Mouse (Mus musculus): ENCODE measurements around the gene Soat1. TPM values are rescaled to one million over a fixed set of nuclear protein-coding genes. Genes with fewer than 3 reads are reported as not detected.

The Soat1 gene
- polyA plus RNA-seq, 1 experiment, result 21.8 TPM

GRCm38 (mm10) chr1:156449089-156449488 lies 25.0 kb downstream of the Soat1 start:
- DNase-seq, result no peak
- H3K27ac ChIP-seq (ENCODE audit: insufficient read depth, low read depth, low read length), result no peak overlapping the region
- no peaks in the 10 kb centered on the region for H3K36me3 ChIP-seq (ENCODE audit: control insufficient read depth, insufficient read depth, low read length)
- H3K27me3 ChIP-seq (replicated peaks; ENCODE audit: control insufficient read depth, insufficient read depth, low read length), result no peaks in the 10 kb centered on the region
- H3K4me3 ChIP-seq (ENCODE audit: insufficient read depth, low read depth, low read length), result no peak overlapping the region
- 73% methylated on average over 7 of the region's 7 CpGs for WGBS
- no peak for TF ChIP-seq CTCF (conservative IDR thresholded peaks at IDR 0.05; ENCODE audit: insufficient read depth, insufficient read length, low read depth, low read length)
- no peak for TF ChIP-seq POLR2A (IDR thresholded peaks at IDR 0.05; ENCODE audit: low read depth, low read length)
- H3K4me1 ChIP-seq (ENCODE audit: control insufficient read depth, insufficient read depth, low read length), result no peaks in the 10 kb centered on the region

- 91% methylated on average over 1 of the region's 1 CpGs for WGBS
- H3K36me3 ChIP-seq (ENCODE audit: control insufficient read depth, insufficient read depth, low read length), result peaks cover 2% of the 10 kb centered on the region; the same call in 1 of the 2 replicates
- H3K4me1 ChIP-seq (ENCODE audit: control insufficient read depth, insufficient read depth, low read length), result no peaks in the 10 kb centered on the region
- no peak overlapping the region for H3K4me3 ChIP-seq (ENCODE audit: insufficient read depth, low read depth, low read length)
- H3K27me3 ChIP-seq (replicated peaks; ENCODE audit: control insufficient read depth, insufficient read depth, low read length), result no peaks in the 10 kb centered on the region
- no peak for DNase-seq
- TF ChIP-seq CTCF (conservative IDR thresholded peaks at IDR 0.05; ENCODE audit: insufficient read depth, insufficient read length, low read depth, low read length) (no peak), POLR2A (IDR thresholded peaks at IDR 0.05; ENCODE audit: low read depth, low read length) (no peak)
- no peak overlapping the region for H3K27ac ChIP-seq (ENCODE audit: insufficient read depth, low read depth, low read length)
Measured at GRCm38 (mm10) chr1:156445049-156445448, 29.1 kb downstream of the Soat1 start.

- no peak overlapping the region for H3K4me3 ChIP-seq (ENCODE audit: insufficient read depth, low read depth, low read length)
- WGBS, result 87% methylated on average over 6 of the region's 6 CpGs
- H3K27ac ChIP-seq (ENCODE audit: insufficient read depth, low read depth, low read length), result no peak overlapping the region
- peaks cover 2% of the 10 kb centered on the region; the same call in 1 of the 2 replicates for H3K36me3 ChIP-seq (ENCODE audit: control insufficient read depth, insufficient read depth, low read length)
- H3K27me3 ChIP-seq (replicated peaks; ENCODE audit: control insufficient read depth, insufficient read depth, low read length), result no peaks in the 10 kb centered on the region
- no peak for DNase-seq
- TF ChIP-seq POLR2A (IDR thresholded peaks at IDR 0.05; ENCODE audit: low read depth, low read length), result no peak
- TF ChIP-seq CTCF (conservative IDR thresholded peaks at IDR 0.05; ENCODE audit: insufficient read depth, insufficient read length, low read depth, low read length), result no peak
- H3K4me1 ChIP-seq (ENCODE audit: control insufficient read depth, insufficient read depth, low read length), result no peaks in the 10 kb centered on the region
Measured at GRCm38 (mm10) chr1:156442776-156443175, 31.4 kb downstream of the Soat1 start.

GRCm38 (mm10) chr1:156442266-156442665 lies 31.9 kb downstream of the Soat1 start:
- TF ChIP-seq POLR2A (IDR thresholded peaks at IDR 0.05; ENCODE audit: low read depth, low read length), result no peak
- no peak for TF ChIP-seq CTCF (conservative IDR thresholded peaks at IDR 0.05; ENCODE audit: insufficient read depth, insufficient read length, low read depth, low read length)
- WGBS, result 92% methylated on average over 12 of the region's 12 CpGs
- no peaks in the 10 kb centered on the region for H3K4me1 ChIP-seq (ENCODE audit: control insufficient read depth, insufficient read depth, low read length)
- peaks cover 2% of the 10 kb centered on the region; the same call in 1 of the 2 replicates for H3K36me3 ChIP-seq (ENCODE audit: control insufficient read depth, insufficient read depth, low read length)
- no peak for DNase-seq
- no peak overlapping the region for H3K27ac ChIP-seq (ENCODE audit: insufficient read depth, low read depth, low read length)
- H3K27me3 ChIP-seq (replicated peaks; ENCODE audit: control insufficient read depth, insufficient read depth, low read length), result no peaks in the 10 kb centered on the region
- no peak overlapping the region for H3K4me3 ChIP-seq (ENCODE audit: insufficient read depth, low read depth, low read length)

- WGBS, result 94% methylated on average over 5 of the region's 5 CpGs
- Histone ChIP-seq H3K4me1 (ENCODE audit: control insufficient read depth, insufficient read depth, low read length) (no peaks in the 10 kb centered on the region), H3K36me3 (ENCODE audit: control insufficient read depth, insufficient read depth, low read length) (peaks cover 2% of the 10 kb centered on the region; the same call in 1 of the 2 replicates), H3K27me3 (replicated peaks; ENCODE audit: control insufficient read depth, insufficient read depth, low read length) (no peaks in the 10 kb centered on the region), H3K4me3 (ENCODE audit: insufficient read depth, low read depth, low read length) (no peak overlapping the region), H3K27ac (ENCODE audit: insufficient read depth, low read depth, low read length) (no peak overlapping the region)
- no peak for DNase-seq
- TF ChIP-seq CTCF (conservative IDR thresholded peaks at IDR 0.05; ENCODE audit: insufficient read depth, insufficient read length, low read depth, low read length) (no peak), POLR2A (IDR thresholded peaks at IDR 0.05; ENCODE audit: low read depth, low read length) (no peak)
Measured at GRCm38 (mm10) chr1:156437726-156438125, 36.4 kb downstream of the Soat1 start.

- no peak for DNase-seq
- H3K36me3 ChIP-seq (ENCODE audit: control insufficient read depth, insufficient read depth, low read length), result peaks cover 2% of the 10 kb centered on the region; the same call in 1 of the 2 replicates
- TF ChIP-seq POLR2A (IDR thresholded peaks at IDR 0.05; ENCODE audit: low read depth, low read length) (no peak), CTCF (conservative IDR thresholded peaks at IDR 0.05; ENCODE audit: insufficient read depth, insufficient read length, low read depth, low read length) (no peak)
- no peaks in the 10 kb centered on the region for H3K4me1 ChIP-seq (ENCODE audit: control insufficient read depth, insufficient read depth, low read length)
- H3K27me3 ChIP-seq (replicated peaks; ENCODE audit: control insufficient read depth, insufficient read depth, low read length), result no peaks in the 10 kb centered on the region
- H3K27ac ChIP-seq (ENCODE audit: insufficient read depth, low read depth, low read length), result no peak overlapping the region
- 94% methylated on average over 8 of the region's 8 CpGs for WGBS
- no peak overlapping the region for H3K4me3 ChIP-seq (ENCODE audit: insufficient read depth, low read depth, low read length)
Measured at GRCm38 (mm10) chr1:156437016-156437708, 37.0 kb downstream of the Soat1 start.

- WGBS, result 88% methylated on average over 3 of the region's 3 CpGs
- Histone ChIP-seq H3K27ac (ENCODE audit: insufficient read depth, low read depth, low read length) (no peak overlapping the region), H3K36me3 (ENCODE audit: control insufficient read depth, insufficient read depth, low read length) (no peaks in the 10 kb centered on the region; the same call in 1 of the 2 replicates), H3K27me3 (replicated peaks; ENCODE audit: control insufficient read depth, insufficient read depth, low read length) (no peaks in the 10 kb centered on the region), H3K4me3 (ENCODE audit: insufficient read depth, low read depth, low read length) (no peak overlapping the region), H3K4me1 (ENCODE audit: control insufficient read depth, insufficient read depth, low read length) (no peaks in the 10 kb centered on the region)
- TF ChIP-seq CTCF (conservative IDR thresholded peaks at IDR 0.05; ENCODE audit: insufficient read depth, insufficient read length, low read depth, low read length) (no peak), POLR2A (IDR thresholded peaks at IDR 0.05; ENCODE audit: low read depth, low read length) (no peak)
- no peak for DNase-seq
Measured at GRCm38 (mm10) chr1:156433497-156433896, 40.6 kb downstream of the Soat1 start.
